Mouse (Mus musculus) lung, adult 2 months (tissue): ENCODE data around the gene Adm.

Source experiments
- CTCF ChIP-seq: fragments of 200-500 bp; IDR thresholded peaks from 2 replicates; pipeline ENCODE4 v1.5.1; 2011; ENCODE audit warnings: mild to moderate bottlenecking, low read length, control low read depth; ENCODE audit not compliant: insufficient read depth
- POLR2A ChIP-seq: fragments of 200-500 bp; IDR thresholded peaks from 2 replicates; pipeline ENCODE4 v1.6.1; 2011; ENCODE audit warnings: low read depth, mild to moderate bottlenecking, control low read depth, low read length, borderline replicate concordance; ENCODE audit errors: extremely low read depth

DNA sequence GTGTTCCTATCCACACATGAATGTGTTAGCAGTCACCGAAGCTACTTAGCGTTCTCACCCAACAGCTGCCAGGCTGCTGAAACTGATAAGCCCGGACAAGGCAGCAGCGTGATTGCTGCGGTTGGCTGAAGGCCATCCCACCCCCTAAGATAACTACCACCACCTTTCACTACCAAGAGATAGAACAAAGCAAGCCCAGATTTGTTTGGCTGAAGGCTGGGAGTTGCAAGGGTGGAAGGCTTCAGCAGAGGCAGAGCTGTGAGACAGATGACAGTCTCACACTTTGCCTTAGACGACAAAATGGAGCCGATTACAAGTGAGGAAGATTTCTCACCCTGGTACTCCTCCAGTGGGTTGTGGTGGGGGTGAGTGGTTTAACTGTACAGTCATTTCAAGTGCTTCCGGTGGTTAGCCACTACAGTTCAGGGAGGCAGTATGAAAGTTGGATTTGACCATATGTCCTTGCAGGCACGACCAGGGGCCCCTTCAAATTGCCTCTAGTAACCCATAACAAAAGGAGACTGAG lies 8.3 kb upstream of the Adm start:
- no peak for TF ChIP-seq CTCF
- TF ChIP-seq POLR2A = no peak
